Mouse (Mus musculus) MEL-GATA-1-ER (cell line): ENCODE data around the gene Zfp709.
"Not testable (repeated sequence)": the region's sequence is repeated elsewhere in the genome, so short reads cannot be mapped to it uniquely, and the experiment has no call there.

ENCODE experiments used
- DNase-seq: peaks from one replicate; pipeline ENCODE4 v3.0.0-alpha.2; 2012; ENCODE audit warnings: low read depth; ENCODE audit errors: extremely low read depth

Gene Zfp709

DNA sequence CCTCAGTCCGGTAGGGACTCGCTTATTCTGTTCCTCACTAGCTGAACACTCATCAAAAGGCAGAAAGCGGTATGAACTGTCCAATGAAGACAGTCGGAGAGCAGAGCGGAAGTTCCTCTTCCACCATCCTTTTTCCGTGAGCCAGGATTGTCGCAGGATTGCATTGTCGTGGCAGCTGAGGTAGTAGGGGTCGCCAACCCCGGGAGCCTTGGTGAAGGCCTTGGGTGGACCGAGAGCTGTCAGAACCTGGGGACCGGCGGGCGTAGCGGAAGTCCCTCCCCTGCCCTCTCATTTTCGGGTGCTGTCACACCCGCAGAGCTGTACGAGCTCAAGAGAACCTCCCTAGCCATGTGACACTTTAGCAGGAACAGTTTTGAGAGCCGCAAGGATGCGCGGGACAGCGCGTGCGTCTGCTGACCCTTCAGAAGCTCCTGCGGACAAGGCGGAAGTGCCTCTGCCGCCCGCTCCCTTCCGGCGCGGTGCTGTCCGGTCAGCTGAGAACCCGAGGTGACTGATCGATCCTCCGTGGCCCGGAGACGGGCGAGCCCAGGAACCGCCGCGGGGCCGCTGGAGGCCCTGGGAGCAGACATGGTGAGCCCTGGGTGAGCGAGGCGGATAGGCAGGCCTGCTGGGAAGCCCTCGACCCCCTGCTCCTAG, at the start of gene Zfp709:
Gene Zfp709 (plus strand): TSS at position 402 of the 657 bp plus-strand sequence.
- peak; percentile 56 for DNase-seq

- DNase-seq = not testable (repeated sequence)
Observed at GRCm38 (mm10) chr8:71838207-71838606, 43.6 kb upstream of the Zfp709 start.

- not testable (repeated sequence) for DNase-seq
Observed at GRCm38 (mm10) chr8:71841201-71841817, 40.5 kb upstream of the Zfp709 start.

- DNase-seq = not testable (repeated sequence)
Observed at GRCm38 (mm10) chr8:71842476-71842875, 39.3 kb upstream of the Zfp709 start.

DNA sequence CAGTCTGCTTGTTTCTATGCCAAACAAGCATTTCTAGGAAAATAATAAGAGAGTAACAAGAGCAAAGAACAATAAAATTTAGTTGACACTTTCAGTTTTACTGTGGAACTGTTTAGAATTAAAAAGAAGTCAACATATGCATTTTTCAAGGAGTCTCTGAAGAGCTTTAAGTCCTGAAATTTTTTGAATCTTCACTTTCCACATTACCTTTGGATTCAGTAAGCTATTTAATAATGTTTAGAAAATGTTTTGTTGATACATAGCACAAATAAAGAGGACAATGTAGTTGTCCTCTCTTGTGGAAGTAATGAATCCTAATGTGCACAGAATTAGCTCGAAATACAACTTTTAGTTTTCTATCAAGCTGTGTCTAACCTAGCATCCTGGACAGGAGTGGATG, 37.4 kb upstream of the Zfp709 start:
- not testable (repeated sequence) for DNase-seq

DNA sequence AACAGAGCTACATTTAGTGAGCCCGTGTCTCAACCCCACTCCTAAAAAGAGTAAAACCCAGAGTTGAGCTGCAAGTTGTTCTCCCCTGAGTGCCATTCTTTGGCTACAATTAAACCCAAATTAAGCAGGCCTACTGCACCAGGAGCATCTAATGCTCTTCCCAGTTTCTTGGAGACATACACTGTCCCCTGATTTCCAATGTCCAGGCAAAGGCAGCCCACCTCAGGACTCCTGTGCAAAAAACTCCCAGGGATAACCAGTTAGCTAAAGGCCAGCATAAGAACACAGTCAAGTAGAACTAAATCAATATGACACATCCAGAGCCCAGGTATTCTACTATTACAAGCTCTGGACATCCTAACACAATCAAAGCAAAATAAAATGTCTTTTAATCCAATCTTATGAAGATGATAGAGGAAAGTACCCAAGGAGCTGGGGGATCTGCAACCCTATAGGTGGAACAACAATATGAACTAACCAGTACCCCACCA, 35.8 kb upstream of the Zfp709 start:
- not testable (repeated sequence) for DNase-seq

GRCm38 (mm10) chr8:71846745-71847144, 35.1 kb upstream of the Zfp709 start:
- DNase-seq = not testable (repeated sequence)

DNA sequence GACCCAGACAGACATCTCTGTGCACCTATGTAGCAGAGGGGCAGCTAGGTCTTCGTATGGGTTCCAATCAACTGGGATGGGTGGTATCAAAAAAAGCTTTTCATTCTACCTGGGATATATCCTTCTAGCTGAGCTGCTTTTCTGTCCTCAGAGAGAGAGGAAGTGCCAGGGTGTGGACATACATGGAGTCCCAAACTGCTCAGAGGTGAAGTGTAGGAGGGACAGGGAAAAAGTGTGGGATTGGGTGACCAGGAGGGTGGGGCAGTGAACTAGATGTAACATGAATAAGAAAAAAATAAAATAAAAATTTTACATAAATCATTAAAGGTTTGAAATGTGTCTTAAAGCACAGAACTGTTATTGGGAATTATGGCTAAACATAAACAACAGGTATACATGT, 30.8 kb upstream of the Zfp709 start:
- not testable (repeated sequence) for DNase-seq

- DNase-seq = not testable (repeated sequence)
Observed at GRCm38 (mm10) chr8:71853360-71853759, 28.5 kb upstream of the Zfp709 start.

DNA sequence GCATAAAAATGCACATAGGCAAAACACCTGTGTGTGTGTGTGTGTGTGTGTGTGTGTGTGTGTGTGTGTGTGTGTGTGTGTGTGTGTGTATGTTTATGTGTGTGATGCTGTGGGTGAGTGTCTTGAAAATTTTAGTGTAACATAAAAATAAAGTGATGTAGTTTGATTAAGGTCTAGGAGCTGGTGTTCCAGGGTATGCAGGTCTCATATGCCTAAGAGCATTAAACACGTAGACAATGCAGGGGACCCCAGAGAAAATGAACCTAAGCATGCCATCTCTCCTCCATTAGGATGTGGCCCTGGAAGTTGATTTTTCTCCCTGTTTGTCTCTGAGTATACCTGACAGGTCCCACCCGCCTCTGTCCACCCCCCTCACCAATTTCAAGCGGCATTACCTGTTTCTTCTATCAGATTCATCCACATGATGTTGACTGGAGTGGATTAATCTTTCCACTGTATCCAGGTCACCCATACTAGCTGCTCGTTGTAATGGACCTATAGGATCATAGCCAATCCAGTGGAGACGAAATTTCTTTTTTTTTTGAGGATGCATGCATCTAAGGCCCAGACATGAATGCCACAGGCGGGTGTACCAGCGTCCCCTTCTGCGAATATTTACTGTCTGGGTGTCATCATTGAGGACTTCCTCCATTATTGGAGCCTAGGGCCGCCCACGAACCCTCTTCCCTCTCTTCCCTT, 25.0 kb upstream of the Zfp709 start:
- not testable (repeated sequence) for DNase-seq

- DNase-seq = not testable (repeated sequence)
Observed at GRCm38 (mm10) chr8:71857364-71857763, 24.5 kb upstream of the Zfp709 start.

- not testable (repeated sequence) for DNase-seq
Observed at GRCm38 (mm10) chr8:71861551-71861950, 20.3 kb upstream of the Zfp709 start.

- DNase-seq = not testable (repeated sequence)
Observed at GRCm38 (mm10) chr8:71862038-71862437, 19.8 kb upstream of the Zfp709 start.

GRCm38 (mm10) chr8:71900666-71901065, 18.8 kb downstream of the Zfp709 start:
- not testable (repeated sequence) for DNase-seq

DNA sequence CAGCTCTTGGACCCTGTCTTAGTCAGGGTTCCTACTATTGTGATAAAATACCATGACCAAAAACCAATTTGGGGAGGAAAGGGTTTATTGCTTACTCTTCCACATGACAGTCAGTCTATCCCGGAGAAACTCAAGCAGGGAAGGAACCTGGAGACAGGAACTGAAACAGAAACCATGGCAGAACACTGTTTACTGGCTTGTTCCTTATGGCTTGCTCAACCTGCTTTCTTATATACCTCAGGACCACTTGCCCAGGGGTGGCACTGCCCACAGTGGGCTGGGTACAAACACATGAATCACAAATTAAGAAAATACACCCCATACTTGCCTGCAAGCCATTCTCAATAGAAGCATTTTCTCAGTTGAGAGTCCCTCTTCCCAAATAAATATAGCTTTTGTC, 21.3 kb downstream of the Zfp709 start:
- DNase-seq = not testable (repeated sequence)

GRCm38 (mm10) chr8:71906809-71907208, 25.0 kb downstream of the Zfp709 start:
- DNase-seq = no peak

- DNase-seq = peak; percentile 86
Observed at GRCm38 (mm10) chr8:71907798-71908257, 26.0 kb downstream of the Zfp709 start.

GRCm38 (mm10) chr8:71908309-71909261, 26.8 kb downstream of the Zfp709 start, which contains the start of the genes Zfp882 and Zfp617:
TSS of gene Zfp882 (plus strand) at chr8:71908608.
TSS of gene Zfp617 (plus strand) at chr8:71908635.
- DNase-seq = peak; percentile 87

DNA sequence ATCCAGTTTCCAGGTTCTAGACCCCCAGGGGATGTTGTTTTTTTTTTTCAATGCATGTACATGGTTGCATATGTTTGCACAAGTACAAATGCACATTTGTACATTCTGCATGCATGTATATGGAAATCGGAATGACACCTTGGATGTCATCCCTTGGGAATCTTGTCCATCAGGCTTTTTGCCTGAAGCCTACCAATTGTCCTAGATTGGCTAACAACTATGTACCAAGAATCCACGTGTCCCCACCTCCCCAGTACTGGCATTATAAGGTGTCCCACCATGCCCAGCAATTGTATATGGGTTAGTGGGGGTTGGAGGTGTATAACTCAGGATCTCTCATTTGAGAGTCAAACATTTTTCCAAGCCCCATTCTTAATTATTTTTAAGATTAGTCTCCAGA, 30.5 kb downstream of the Zfp709 start:
- DNase-seq = no peak

- peak; percentile 94 for DNase-seq
Observed at GRCm38 (mm10) chr8:71922567-71923401, 41.0 kb downstream of the Zfp709 start.
